Mouse (Mus musculus): ENCODE results near the gene Olfr691. TPM values are rescaled to one million over a fixed set of nuclear protein-coding genes. Genes with fewer than 3 reads are reported as not detected.
"Not testable (repeated sequence)": the region's sequence is repeated elsewhere in the genome, so short reads cannot be mapped to it uniquely, and the experiment has no call there.

Olfr691 gene
- polyA plus RNA-seq (2012; rRNA removed), result 0.03 TPM in 1 of 2 replicates, not detected in the other

DNA sequence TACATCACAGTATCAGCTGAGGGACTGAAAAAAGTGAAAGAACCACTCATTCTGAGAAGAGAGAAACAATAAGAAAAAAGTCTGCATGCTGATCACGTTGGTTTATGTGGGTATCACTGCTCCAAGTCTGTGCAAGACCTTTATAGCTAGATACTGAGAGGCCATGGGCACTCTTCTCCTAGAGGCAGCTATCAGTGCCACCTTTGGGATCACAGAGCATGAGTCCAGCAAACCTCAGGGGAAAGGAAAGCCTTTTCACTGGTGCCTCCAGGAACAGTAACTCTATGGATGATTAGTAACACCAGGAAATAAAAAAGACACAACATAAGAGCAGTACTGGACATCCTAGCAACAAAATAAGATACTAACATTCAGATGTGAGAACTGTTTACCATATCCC is at the start of gene Olfr691:
Gene Olfr691, minus strand, starts transcription at position 101 of the 400 bp plus-strand sequence.
- no peak for DNase-seq (ENCODE audit: low spot score)

DNA sequence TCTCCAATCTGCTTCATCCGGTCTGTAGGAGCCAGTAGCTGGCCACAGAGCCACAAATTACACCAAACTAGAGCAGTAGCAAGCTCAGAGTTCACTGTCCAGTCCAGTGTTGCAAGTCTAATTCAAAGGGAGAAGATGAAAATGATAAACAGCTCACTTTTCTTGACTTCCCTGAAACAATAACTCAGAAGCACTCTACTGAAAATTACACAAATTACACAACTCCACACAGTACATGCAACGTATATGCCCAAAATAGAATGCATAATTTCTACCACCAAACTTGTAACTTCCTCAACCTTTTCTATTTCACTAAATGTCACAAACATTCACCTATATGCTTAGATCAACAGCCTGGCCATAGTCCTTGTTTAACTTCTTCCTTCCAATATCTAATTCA is 48.2 kb upstream of the Olfr691 start:
- DNase-seq (ENCODE audit: low spot score), result no peak

DNA sequence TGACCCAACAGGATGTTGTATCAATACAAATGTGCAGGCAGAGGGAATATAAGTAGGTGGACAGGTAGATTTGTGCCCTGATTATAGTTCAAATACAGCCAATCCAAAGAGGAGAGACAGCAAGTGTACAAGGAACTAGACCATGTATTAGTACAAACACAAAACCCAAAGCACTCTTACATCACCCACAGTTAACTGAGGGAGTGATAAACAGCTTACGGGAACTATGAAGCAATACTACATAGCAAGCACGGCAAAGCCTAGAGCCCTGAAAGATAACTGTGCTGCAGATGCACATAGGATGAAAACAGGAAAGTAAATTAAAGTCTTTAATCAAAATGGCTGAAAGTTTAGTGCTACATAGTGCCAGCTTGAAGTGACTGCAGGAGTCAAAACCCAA is 45.6 kb upstream of the Olfr691 start:
- DNase-seq (ENCODE audit: low spot score), result no peak

DNA sequence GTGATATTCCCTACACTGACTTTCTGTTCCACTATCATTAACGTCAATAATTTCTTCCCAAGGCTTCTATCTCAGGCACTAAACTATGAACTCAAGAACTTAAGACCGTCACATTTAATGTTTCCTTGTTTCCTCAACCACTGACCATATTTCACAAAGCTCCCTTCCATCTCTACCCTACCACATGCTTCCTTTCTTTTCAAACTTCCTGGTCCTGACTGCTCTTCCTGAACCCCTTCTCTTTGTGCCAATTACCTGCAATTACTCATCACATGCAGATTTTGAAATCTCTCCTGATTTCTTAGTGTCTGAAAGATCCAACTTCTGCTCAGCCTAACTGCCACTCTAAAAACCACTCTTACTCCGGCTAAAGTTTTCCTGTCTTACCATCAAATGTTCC is 38.3 kb upstream of the Olfr691 start:
- no peak for DNase-seq (ENCODE audit: low spot score)

DNA sequence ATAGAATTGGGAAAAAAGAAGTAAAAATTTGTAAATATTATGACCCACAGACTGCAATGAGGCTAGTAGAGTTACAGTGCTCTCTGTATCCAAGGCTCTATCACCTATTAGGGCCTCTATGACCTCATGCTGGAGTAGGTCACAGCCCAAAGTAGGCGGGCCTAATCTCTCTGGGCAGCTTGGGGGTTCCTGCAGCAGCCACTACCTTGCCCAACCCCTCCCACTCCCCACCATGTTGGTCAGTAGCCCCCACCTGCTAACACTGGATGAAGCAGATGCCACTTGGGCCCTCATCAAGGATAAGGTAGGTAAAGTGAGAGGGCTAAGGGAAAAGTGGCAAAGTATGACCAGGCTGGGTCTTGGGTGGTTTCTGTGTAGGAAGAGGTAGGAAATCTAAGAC is 32.8 kb upstream of the Olfr691 start, which contains the start of gene Gm5901:
Gene Gm5901, plus strand, starts transcription at position 173 of the 400 bp plus-strand sequence.
- DNase-seq (ENCODE audit: low spot score), result no peak

DNA sequence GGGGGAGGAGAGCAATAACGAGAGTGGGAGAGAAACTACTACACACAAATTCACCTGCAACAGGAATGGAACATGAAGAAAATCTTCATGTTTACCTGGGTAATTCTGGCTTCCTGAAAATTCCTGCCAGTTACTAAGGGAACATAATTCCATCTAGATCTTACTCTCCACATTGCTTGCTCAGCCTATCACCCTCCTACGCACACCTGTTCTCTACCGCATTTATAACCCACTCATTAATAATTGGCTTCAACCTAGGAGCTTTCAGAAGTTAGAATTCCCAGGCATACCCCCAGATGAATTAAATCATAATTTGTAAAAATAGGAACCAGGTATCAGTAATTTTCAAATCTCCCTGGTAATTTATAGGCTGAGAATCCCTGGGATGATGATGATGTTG is 31.9 kb upstream of the Olfr691 start:
- no peak for DNase-seq (ENCODE audit: low spot score)

DNA sequence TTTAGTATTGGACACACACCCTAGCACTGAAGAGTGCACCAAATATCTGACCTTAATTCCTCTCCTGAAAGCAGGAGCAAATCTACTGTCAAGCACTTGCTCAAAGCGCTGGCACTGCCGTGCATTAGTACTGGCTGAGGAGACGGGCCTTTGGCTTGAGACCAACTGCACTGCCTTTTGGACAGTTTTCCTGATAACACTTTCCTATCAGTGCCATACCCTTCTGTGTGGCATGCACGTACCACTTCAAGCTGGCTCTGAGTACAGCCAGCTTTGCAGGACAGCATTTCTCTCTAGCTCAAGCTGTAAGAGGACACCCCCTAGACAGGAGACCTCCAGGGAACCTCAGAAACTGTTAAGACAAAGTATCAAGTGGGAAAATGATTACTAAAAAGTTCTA is 31.4 kb upstream of the Olfr691 start:
- DNase-seq (ENCODE audit: low spot score), result no peak

DNA sequence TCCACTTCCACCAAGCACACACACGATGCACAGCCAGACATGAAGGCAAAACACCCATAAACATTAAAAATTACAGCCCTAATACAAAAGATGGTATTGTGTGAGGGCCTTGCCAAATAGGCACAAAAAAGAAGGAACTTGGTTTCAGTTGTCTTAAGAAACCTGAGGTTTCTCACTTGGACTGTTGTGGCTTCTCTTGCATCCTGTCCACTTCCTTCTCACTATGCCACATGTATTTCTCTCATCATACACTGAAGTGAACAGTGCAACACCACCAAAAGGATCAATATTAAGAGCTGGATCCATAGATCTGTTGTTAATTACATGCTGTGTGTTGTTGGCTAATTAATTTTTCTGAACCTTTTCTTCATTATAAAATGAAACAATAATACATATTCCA is 30.8 kb upstream of the Olfr691 start:
- no peak for DNase-seq (ENCODE audit: low spot score)

DNA sequence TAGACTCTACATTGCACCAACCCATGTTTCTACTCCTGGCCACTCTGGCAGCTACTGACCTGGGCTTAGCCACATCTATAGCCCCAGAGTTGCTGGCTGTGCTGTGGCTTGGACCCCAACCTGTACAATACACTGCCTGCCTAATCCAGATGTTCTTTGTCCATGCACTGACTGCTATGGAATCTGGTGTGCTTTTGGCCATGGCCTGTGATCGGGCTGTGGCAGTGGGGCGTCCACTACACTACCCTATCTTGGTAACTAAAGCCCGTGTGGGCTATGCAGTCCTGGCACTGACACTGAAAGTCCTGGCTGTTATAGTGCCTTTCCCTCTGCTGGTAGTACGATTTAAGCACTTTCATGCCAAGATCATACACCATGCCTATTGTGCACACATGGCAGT is 26.5 kb upstream of the Olfr691 start:
- no peak for DNase-seq (ENCODE audit: low spot score)

DNA sequence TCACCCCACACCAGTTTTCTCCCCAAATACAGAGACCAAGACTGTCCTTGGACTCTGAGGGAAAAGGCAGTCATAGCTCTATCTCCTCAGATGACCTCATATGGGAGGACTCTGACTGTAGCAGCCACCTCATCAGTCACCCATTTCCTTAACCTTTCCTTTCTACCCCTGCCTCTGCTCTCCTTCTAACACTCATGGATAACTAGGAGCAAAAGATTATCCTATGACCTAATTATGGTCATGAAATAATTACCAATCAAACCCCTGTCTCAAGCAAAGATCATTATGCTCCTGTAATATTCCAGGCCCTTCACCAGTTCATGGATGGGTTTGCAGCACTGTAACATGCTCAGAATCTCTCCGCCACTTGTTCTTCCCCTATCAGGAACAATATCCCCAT is 25.9 kb upstream of the Olfr691 start, which contains the start of gene Olfr692:
Gene Olfr692, plus strand, starts transcription at position 301 of the 400 bp plus-strand sequence.
- no peak for DNase-seq (ENCODE audit: low spot score)

DNA sequence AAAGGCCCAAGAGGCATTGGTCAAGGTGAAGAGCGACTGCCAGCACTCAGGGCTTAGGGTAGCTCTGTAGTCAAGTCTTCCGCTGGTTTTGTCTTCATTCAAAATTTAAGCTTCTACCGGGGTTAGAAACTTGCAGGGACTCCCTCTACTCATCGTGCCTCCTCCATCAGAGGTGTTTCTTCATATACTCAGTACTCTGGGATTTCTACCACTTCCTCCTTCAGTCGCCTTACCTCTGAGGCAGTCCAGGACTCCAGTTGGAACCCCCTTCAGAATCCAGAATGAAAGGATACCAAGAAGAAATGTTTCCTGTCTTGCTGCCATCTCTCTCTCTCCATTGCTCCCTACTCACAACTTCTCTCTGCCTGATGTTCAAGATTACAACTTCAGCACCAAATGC is 25.2 kb upstream of the Olfr691 start:
- DNase-seq (ENCODE audit: low spot score), result no peak

DNA sequence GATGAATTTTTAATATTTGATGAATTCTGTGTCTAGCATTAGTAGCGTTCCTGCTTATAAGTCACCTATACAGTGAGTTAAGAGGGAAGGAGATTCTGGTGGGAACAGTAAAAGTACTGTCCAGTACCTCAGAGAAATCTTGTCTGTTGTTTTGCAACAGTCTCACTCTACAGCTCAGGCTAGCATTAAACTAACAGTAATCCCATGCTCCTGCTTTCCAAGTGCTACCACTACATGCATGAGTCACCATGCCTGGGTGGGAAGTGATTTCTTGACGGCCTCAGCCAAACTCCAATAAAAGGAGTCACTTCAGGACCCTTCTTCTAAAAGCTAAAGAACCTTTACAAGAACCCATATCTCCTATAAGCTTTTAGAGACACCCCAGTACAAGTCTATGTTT is 19.6 kb upstream of the Olfr691 start:
- DNase-seq (ENCODE audit: low spot score), result no peak

DNA sequence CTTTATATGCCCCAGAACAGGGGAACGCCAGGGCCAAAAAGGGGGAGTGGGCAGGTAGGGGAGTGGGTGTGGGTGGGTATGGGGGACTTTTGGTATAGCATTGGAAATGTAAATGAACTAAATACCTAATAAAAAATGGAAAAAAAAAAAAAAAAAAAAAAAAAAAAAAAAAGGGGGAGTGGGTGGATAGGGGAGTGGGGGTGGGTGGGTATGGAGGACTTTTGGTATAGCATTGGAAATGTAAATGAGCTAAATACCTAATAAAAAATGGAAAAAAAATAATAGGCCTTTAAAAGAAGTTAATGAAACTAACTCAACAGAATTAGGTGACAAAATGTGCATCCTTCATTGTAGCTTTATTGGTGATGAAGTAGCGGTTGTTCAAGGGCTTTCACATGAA is 14.4 kb upstream of the Olfr691 start:
- not testable (repeated sequence) for DNase-seq (ENCODE audit: low spot score)

DNA sequence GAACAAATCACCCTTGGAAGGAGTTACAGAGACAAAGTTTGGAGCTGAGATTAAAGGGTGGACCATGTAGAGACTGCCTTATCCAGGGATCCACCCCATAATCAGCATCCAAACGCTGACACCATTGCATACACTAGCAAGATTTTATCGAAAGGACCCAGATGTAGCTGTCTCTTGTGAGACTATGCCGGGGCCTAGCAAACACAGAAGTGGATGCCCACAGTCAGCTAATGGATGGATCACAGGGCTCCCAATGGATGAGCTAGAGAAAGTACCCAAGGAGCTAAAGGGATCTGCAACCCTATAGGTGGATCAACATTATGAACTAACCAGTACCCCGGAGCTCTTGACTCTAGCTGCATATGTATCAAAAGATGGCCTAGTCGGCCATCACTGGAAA is 14.0 kb upstream of the Olfr691 start:
- DNase-seq (ENCODE audit: low spot score), result not testable (repeated sequence)

DNA sequence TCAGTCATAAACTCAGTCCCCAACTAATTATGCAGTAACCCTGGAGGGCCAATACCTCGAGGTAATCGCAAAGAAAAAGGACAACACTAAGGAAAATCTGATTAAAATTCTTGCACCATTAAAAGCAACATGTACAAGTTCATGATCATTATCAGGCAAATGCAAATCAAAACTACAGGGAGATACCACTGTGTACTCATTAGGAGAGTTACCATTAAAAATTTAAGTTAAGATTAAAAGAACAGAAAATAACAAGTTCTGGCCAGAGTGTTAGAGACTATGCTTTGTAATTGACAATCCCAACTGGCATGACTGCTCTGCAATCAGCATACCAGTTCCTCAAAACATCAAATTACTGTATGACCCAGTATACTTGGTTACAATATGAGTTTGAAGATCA is 682 bp upstream of the Olfr691 start:
- DNase-seq (ENCODE audit: low spot score), result no peak

DNA sequence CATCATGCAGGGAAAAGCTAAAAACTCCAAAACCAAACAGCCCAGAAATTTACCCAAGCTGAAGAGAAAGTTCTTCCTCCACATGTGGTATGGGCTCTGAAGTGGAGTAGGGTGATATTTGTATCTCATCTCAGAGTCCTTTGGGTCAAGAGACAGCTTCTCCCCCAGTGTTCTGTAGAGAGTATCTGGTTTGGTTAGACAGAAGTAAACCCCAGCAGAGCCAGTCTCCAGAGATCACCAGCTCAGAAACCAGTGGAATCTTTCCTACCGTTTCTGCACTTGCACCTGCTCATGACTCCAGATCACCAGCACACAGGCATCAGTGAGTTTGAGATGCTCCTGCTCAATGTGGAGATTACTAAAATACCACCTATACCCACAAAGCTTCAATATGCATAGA is 8.1 kb downstream of the Olfr691 start, which contains the start of gene Olfr690:
Gene Olfr690, minus strand, starts transcription at position 101 of the 400 bp plus-strand sequence.
- DNase-seq (ENCODE audit: low spot score), result no peak

DNA sequence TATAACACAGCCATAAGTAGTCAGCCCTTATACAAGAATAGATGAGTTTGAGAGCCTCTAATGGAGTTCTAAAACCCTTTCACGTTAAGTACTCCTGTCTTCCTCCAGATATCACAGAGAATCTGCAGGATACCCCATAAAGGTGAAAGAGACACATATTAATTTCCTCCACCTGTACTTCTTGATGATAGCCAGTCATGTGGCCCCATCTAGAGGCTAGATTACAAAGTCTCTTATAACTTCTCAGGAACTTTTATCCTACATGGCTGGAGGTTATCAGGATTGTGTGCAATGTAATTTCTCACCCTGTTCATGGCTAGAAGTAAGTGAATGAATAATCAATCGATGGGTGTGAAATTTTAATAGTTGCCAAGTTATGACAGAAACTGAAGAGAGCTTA is 16.8 kb downstream of the Olfr691 start:
- DNase-seq (ENCODE audit: low spot score), result no peak

DNA sequence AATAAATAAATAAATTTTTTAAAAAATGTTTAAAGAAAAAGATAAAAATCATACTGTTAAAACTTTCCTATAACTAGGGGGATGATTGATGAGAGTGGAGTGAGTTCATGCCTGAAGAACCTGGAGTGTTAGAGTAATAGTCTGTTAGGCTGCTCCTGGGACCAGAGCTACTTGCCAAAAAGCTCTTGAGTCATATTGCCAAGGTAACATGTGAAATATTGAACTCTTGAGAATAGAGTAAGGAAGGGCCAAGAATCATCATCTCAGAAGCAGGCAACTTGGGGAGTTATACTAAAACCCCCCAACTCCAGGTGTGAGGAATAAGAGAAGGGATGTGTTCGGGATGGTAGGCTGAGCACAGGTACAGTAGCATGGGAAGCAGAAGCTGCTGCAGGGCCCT is 31.2 kb downstream of the Olfr691 start, which contains the start of gene Olfr689:
Gene Olfr689, plus strand, starts transcription at position 301 of the 400 bp plus-strand sequence.
- DNase-seq (ENCODE audit: low spot score), result no peak

DNA sequence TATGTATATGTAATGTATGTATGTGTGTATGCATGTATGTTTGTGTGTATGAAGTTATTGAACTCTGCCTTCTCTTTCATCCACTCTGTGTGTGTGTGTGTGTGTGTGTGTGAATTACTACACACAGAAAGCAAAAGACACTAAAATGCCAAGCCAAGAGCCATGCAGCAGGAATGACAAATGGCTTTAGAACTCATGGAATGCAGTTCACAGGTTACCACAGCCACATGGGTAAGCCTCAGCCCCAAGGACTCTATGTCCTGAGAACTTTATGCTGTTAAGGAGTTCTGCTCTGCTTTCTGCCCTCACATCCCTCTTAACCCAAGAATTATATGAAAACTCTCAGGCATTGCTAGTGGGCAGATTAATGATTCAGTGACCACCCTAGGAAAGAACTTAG is 52.0 kb downstream of the Olfr691 start:
- no peak for DNase-seq (ENCODE audit: low spot score)

DNA sequence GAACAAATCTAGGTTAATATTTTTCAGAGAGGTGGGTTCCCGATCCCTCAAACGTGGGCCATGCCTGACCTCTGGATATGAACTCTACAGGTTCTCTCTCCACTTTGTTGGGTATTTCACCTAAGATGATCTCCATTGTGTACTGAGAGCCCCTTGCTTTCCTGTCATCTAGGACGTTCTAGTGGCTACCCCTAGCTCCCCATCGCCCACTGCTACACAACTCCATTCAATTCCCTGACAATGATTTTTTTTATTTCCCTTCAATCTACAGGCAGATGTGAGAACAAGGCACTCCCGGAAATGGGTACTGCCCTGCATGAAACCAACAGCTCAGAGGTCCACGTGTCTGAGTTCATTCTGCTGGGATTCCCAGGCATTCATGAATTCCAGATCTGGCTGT is 54.3 kb downstream of the Olfr691 start, which contains the start of gene Olfr688:
Gene Olfr688, plus strand, starts transcription at position 301 of the 400 bp plus-strand sequence.
- DNase-seq (ENCODE audit: low spot score), result no peak

Measured in urinary bladder, adult 2 months (tissue).